Mouse (Mus musculus) E14TG2a.4 (cell line): ENCODE measurements at regions not wholly inside any gene's neighbourhood (a gene's known extent, or its start where the extent isn't known, plus 50 kb on each side); places are given as distances from the start of the nearest gene placed in this dataset.

Source experiments
- H3K27me3 ChIP-seq: 2 replicates; pipeline ENCODE4 v1.6.1; 2014; ENCODE audit warnings: low read length, control low read depth; ENCODE audit not compliant: insufficient read depth
- H3K36me3 ChIP-seq: 2 replicates; pipeline ENCODE4 v1.6.1; 2014; ENCODE audit warnings: low read length, control low read depth; ENCODE audit not compliant: insufficient read depth
- H3K4me1 ChIP-seq: replicated peaks from 2 replicates; pipeline ENCODE4 v1.6.1; 2014; ENCODE audit warnings: low read depth, low read length, control low read depth
- H3K4me3 ChIP-seq: replicated peaks from 2 replicates; pipeline ENCODE4 v1.5.1; 2014; ENCODE audit warnings: mild to moderate bottlenecking, low read length
- H3K9me3 ChIP-seq: 2 replicates; pipeline ENCODE4 v1.6.1; 2014; ENCODE audit warnings: low read length, control low read depth
- CTCF ChIP-seq: conservative IDR thresholded peaks from 2 replicates; pipeline ENCODE4 v1.5.1; 2014; ENCODE audit warnings: low read length
- NANOG ChIP-seq: IDR thresholded peaks from 2 replicates; pipeline ENCODE4 v1.6.1; 2014; ENCODE audit warnings: borderline replicate concordance, low read length, mixed read lengths
- POU5F1 ChIP-seq: IDR thresholded peaks from 2 replicates; pipeline ENCODE4 v1.6.1; 2014; ENCODE audit warnings: low read length, borderline replicate concordance

GRCm38 (mm10) chr15:64590092-64590881 lies 227.2 kb upstream of the Gm21798 start:
- no peaks in the 10 kb centered on the region for H3K36me3 ChIP-seq
- H3K4me1 ChIP-seq = peaks cover 20% of the 10 kb centered on the region
- no peaks in the 10 kb centered on the region for H3K27me3 ChIP-seq
- H3K9me3 ChIP-seq = no peaks in the 10 kb centered on the region
- H3K4me3 ChIP-seq = no peak overlapping the region
- TF ChIP-seq NANOG (peak; percentile 44; the same call in 1 of the 2 replicates), POU5F1 (no peak), CTCF (no peak)

GRCm38 (mm10) chr15:64613503-64613902 lies 204.0 kb upstream of the Gm21798 start:
- Histone ChIP-seq H3K36me3 (no peaks in the 10 kb centered on the region), H3K9me3 (no peaks in the 10 kb centered on the region), H3K4me1 (no peaks in the 10 kb centered on the region), H3K4me3 (no peak overlapping the region), H3K27me3 (no peaks in the 10 kb centered on the region)
- TF ChIP-seq POU5F1 (no peak), NANOG (no peak), CTCF (no peak)

- Histone ChIP-seq H3K4me1 (no peaks in the 10 kb centered on the region), H3K4me3 (no peak overlapping the region), H3K27me3 (no peaks in the 10 kb centered on the region), H3K9me3 (no peaks in the 10 kb centered on the region), H3K36me3 (no peaks in the 10 kb centered on the region)
- TF ChIP-seq POU5F1 (no peak), CTCF (no peak), NANOG (no peak)
Measured at GRCm38 (mm10) chr15:64618471-64618870, 199.0 kb upstream of the Gm21798 start.

GRCm38 (mm10) chr15:64621876-64622275 lies 195.6 kb upstream of the Gm21798 start:
- no peaks in the 10 kb centered on the region for H3K36me3 ChIP-seq
- H3K4me3 ChIP-seq = no peak overlapping the region
- TF ChIP-seq NANOG (no peak), POU5F1 (no peak), CTCF (no peak)
- peaks cover 6% of the 10 kb centered on the region; the same call in 1 of the 2 replicates for H3K27me3 ChIP-seq
- no peaks in the 10 kb centered on the region for H3K4me1 ChIP-seq
- no peaks in the 10 kb centered on the region for H3K9me3 ChIP-seq

GRCm38 (mm10) chr15:64622591-64622990 lies 194.9 kb upstream of the Gm21798 start:
- H3K9me3 ChIP-seq = no peaks in the 10 kb centered on the region
- H3K4me3 ChIP-seq = no peak overlapping the region

GRCm38 (mm10) chr15:64626359-64626758 lies 191.1 kb upstream of the Gm21798 start:
- Histone ChIP-seq H3K9me3 (no peaks in the 10 kb centered on the region), H3K4me1 (no peaks in the 10 kb centered on the region), H3K4me3 (no peak overlapping the region), H3K36me3 (no peaks in the 10 kb centered on the region), H3K27me3 (peaks cover 6% of the 10 kb centered on the region; the same call in 1 of the 2 replicates)
- no peak for TF ChIP-seq POU5F1
- TF ChIP-seq CTCF = no peak

More at GRCm38 (mm10) chr15:64622591-64622990, 194.9 kb upstream of the Gm21798 start:
- Histone ChIP-seq H3K27me3 (peaks cover 6% of the 10 kb centered on the region; the same call in 1 of the 2 replicates), H3K4me1 (no peaks in the 10 kb centered on the region), H3K36me3 (no peaks in the 10 kb centered on the region)
- no peak for TF ChIP-seq NANOG
- no peak for TF ChIP-seq POU5F1
- TF ChIP-seq CTCF = no peak

GRCm38 (mm10) chr15:64627258-64627657 lies 190.2 kb upstream of the Gm21798 start:
- H3K36me3 ChIP-seq = no peaks in the 10 kb centered on the region
- no peaks in the 10 kb centered on the region for H3K4me1 ChIP-seq
- TF ChIP-seq POU5F1 = no peak
- TF ChIP-seq NANOG = no peak
- TF ChIP-seq CTCF = peak; percentile 65
- H3K9me3 ChIP-seq = no peaks in the 10 kb centered on the region
- H3K27me3 ChIP-seq = peaks cover 6% of the 10 kb centered on the region; the same call in 1 of the 2 replicates
- no peak overlapping the region for H3K4me3 ChIP-seq
